Mouse (Mus musculus): ENCODE measurements around the gene Naa30.

GRCm38 (mm10) chr14:49172582-49172988 is 559 bp downstream of the Naa30 start:
- TF ChIP-seq POLR2A (IDR thresholded peaks at IDR 0.05; ENCODE audit: extremely low read depth, insufficient read depth, low read length) (no peak), CTCF (IDR thresholded peaks at IDR 0.05; ENCODE audit: low read depth, low read length) (no peak)
